Mouse (Mus musculus) heart, adult 2 months (tissue): ENCODE measurements around the gene Tbc1d8b.

Experiments used
- CTCF ChIP-seq: fragments of 200-600 bp; IDR thresholded peaks from 2 replicates; pipeline ENCODE4 v1.8.1; 2022; ENCODE audit warnings: antibody characterized with exemption, mild to moderate bottlenecking, moderate library complexity
- POLR2A ChIP-seq: fragments of 200-500 bp; IDR thresholded peaks from 2 replicates; pipeline ENCODE4 v1.6.1; 2011; ENCODE audit warnings: mild to moderate bottlenecking, low read depth, low read length, control low read depth; ENCODE audit not compliant: insufficient read depth

DNA sequence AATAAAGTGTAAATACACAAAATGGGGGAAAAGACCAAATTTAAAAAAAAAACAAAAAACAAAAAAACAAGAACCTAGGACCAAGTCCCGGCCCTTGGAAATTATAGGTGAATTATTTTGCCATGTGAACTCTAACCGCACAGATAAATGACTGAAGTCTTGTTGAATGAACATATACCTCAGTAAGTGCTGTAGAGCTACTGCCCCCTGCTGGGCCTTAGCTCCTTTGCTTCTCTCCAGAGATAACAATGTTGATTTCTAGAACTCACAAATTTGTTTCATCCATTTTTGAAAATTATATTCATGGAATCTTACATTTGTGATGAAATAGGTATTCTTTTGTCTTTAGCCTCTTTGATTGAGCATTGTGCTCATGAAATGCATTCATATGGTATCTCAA lies 77.8 kb downstream of the Tbc1d8b start:
- peak; percentile 73 for TF ChIP-seq CTCF
- TF ChIP-seq POLR2A, result no peak
